Mouse (Mus musculus): ENCODE data around the gene Sfmbt1.
"Not testable (repeated sequence)": the region's sequence is repeated elsewhere in the genome, so short reads cannot be mapped to it uniquely, and the experiment has no call there.

Sfmbt1 gene

DNA sequence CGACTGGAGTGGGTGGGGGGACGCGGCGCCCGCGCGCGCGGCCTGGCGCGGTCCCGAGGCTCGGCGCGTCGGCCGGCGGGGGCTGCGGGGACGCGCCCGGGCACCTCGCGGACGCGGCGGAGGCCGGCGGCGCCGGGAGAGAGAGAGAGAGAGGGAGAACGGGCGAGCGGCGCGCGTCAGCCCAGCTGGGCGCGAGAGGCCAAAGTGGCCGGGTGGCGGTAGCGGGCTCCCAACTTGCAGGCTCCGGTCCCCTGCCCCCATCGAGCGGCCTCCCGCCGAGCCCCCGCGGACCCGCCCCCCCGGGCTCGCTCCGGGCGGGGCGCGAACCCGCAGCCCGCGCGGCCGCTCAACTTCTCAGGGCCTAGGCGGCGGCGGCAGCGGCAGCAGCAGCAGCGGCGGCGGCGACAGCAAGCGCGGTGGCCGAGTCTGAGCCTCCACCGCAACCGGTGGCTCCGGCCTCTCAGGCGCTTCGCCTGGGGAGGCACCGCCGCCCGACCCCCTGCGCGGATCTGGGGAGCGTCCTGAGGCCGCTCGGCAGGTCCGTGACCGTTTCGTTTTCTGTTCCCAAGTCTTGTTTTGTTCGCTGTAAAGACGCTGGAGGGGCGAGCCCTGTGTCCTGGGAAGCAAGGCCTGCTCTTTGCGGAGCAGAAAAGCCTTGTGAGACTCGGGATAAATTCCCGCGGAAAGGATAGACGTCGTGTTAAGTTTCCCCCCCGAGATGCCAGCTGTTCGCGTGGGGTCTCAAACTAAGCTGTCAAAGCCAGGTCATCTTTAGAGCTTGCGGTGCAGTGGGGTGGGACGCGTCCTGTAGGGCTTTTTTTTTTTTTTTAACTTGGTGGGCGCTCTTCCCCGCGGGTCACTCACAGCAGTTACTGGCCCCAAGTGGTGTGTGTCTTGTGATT is 1.7 kb downstream of the Sfmbt1 start:
- peak; percentile 37 for DNase-seq (ENCODE audit: low read depth, low spot score)

DNA sequence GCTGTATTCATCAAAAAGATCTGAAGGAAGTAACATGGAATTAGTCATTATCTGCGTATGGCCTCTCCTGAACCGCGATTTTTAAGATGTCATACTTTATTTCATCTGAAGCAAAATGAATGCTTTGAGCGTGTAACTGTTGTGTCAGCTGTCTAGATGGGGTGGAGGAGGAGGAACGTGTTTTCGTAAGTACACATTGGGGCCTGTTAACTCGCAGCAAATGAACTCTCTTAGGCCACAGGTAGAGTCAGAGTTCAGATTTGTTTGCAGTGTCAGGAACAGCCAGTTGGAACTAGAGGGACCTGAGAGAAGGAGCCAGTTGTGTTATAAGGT is 2.3 kb downstream of the Sfmbt1 start:
- peak; percentile 32 for DNase-seq (ENCODE audit: low read depth, low spot score)

DNA sequence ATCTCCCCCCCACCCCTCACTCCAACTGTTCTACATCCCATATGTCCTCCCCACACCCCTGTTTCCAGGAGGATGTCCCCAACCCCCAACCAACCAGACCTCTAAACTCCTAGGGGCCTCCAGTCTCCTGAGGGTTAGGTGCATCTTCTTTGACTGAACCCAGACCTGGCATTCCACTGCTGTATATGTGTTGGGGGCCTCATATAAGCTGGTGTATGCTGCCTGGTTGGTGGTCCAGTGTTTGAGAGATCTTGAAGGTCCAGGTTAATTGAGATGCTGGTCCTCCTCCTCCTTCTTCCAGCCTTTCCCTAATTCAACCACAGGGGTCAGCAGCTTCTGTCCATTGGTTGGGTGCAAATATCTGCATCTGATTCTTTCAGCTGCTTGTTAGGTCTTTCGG is 4.0 kb downstream of the Sfmbt1 start:
- DNase-seq (ENCODE audit: low read depth, low spot score), result not testable (repeated sequence)

DNA sequence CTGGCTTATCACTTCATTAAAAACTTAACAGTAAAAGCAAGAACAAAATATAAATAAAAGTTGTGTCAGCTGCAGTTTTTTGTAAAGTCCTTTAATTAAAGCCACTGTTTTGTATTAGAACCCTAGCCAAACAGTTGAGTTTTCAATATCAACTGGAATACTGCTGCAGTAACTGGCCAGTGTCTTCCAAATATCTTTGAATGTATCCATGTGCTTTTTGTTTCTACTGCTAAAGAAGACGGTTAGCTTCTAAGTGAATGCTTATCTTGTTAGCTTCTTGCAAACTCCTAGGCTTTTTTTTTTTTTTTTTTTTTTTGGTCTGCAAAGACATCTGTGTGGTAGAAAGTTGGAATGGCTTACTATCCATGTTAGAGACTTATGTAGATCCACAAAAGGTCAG is 4.9 kb downstream of the Sfmbt1 start:
- DNase-seq (ENCODE audit: low read depth, low spot score), result no peak

DNA sequence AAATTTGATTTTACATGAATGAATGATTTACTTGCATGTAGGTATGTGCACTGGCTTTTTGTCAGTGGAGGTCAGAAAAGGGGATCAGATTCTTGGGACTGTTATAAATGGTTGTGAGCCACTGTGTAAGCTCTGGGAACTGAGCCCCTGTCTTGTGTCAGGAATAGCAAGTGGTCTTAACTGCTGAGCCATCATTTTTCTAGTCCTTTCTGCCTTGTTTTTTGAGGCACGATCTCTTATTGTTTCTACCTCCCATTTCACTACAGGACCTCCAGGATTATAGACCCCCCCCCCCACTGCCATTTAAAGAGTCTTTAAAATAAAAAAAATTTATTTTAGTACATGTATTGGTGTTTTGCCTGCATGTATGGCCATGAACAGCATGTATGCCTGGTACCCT is 7.2 kb downstream of the Sfmbt1 start:
- DNase-seq (ENCODE audit: low read depth, low spot score), result no peak

DNA sequence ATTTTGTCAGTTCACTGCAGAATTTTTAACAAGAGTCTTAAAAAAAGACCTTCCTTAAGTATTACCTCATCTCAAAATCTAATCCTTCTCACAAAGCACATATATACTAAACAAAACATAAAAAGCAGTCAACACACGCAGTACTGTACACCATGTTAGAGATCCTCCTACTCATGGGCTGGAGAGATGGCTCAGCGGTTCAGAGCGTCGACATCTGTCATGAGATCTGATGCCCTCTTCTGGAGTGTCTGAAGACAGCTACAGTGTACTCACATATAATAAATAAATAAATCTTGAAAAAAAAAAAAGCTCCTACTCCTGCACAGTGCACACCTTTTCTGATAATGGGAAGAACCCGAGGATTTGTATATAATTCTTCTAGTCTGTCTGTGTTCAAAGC is 7.8 kb downstream of the Sfmbt1 start:
- DNase-seq (ENCODE audit: low read depth, low spot score), result no peak

DNA sequence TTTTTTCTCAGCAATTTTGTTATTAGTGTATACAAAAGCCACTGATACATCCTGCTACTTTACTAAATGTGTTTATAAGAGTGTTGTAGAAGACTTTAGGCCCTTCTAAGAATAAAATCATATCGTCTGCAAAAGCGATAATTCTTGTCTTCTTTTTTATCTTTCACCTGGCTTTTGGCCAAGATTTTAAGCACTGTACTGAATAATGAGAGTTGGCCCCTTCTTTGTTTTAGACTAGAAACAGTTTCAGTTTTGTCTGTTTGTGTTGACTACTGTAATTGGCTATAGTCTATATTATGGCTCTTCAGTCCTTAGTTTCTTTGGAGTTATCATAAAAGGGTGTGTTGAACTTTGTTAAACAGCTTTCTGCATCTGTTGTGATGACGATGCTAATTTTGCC is 17.2 kb downstream of the Sfmbt1 start:
- DNase-seq (ENCODE audit: low read depth, low spot score), result no peak

DNA sequence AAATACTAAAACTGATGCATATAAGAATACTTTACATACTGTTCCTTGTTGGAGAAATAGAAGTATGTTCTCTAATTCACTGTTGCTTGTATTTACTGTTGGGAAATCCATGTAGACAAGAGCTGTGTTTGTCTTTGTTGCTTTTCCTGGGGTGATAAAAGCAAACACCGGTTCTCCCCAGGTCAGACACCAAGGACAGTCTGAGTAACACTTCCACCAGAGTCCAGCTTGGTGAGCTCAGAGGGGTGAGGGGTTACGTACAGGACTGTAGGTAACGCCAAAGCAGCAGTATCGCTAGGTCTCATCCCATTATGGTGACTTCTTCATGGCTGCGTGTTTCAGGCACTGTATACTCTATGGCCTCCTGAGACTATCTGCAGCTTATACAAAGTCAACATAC is 20.0 kb downstream of the Sfmbt1 start:
- no peak for DNase-seq (ENCODE audit: low read depth, low spot score)

DNA sequence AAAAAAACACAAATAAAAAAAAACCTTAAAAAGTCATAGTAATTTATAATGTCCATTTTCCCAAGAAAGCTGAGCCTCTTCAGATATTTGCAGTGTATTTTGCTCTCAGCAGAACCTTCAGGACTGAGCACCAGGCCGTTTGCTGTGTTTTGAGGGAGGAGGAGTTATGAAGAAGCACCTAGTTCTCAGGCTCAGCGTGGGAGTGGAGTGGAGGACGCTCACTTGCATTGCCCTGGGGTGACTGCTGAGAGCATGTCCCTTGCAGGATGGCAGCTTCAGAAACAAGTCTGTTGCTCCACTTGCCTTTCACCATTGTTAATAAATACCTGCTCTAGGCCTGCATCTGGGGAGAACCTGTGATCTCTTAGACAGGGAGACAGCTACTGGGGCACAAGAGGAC is 21.2 kb downstream of the Sfmbt1 start:
- no peak for DNase-seq (ENCODE audit: low read depth, low spot score)

DNA sequence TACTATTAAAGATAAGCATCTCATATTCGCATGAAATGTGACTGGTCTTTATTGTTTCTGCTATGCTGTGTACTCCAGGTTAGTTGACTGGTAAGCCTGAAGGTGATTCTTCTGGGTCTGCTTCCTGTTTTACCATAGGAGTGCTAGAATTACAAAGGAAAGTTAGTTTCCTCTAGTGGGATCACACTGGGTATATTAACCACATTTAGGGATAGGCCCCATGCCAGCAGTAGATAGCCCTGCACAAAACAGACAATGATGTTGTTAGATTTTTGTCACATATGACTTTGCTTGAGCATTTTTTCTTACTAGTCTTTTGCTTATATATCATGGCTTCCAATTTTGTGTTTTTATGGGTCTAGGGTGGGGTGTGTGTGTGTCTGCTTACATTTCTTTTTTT is 21.8 kb downstream of the Sfmbt1 start:
- no peak for DNase-seq (ENCODE audit: low read depth, low spot score)

DNA sequence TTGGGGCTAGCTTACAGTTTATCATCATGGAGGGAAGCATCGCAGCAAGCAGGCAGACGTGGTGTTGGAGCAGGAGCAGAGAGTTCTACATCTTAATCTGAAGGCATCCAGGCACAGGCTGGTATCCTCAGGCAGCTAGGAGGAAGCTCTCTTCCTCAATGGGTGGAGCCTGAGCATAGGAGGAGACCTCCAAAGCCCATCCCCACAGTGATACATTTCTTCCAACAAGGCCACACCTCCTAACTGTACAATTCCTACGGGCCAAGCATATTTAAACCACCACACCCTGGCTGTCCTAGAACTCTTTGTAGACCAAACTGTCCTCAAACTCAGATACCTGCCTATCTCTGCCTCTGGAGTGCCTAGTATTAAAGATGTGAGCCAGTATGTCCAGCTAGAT is 29.2 kb downstream of the Sfmbt1 start:
- no peak for DNase-seq (ENCODE audit: low read depth, low spot score)

DNA sequence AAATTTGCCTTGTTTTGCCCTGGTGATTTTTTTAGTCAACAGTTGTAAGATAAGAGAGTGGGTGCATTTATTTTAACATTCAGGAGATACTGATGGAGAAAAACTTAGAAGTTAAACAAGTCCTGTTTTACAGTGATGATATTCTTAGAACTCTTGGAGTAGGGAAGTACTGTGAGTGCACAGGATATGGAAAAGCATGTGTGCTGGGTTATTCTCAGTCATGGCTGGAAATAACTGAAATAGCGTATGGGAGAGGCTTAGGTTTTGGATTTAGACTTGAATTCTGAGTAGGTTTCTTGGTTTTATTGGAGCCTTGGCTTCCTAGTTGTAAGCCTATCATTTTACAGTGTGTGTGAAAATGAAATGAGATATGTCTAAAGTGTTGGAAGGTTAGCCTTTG is 31.5 kb downstream of the Sfmbt1 start:
- DNase-seq (ENCODE audit: low read depth, low spot score), result no peak

DNA sequence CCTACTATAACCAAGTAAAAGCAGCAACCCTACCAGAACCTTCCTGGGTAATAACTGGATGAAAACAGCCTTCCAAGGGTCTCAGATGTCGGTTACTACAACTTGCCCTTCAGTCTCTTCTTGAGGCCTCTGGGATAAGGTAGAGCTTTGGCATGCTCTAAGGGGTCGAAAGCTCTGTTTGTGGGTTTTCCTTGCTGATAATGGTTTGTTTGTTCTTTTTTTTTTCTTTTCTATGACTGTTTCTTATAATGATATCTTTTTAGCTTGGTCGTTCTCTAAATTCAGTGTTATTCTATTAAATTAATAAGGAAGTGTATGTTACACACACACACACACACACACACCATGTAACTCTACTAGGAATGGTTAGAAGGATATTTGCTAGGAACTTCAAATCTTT is 42.6 kb downstream of the Sfmbt1 start:
- no peak for DNase-seq (ENCODE audit: low read depth, low spot score)

DNA sequence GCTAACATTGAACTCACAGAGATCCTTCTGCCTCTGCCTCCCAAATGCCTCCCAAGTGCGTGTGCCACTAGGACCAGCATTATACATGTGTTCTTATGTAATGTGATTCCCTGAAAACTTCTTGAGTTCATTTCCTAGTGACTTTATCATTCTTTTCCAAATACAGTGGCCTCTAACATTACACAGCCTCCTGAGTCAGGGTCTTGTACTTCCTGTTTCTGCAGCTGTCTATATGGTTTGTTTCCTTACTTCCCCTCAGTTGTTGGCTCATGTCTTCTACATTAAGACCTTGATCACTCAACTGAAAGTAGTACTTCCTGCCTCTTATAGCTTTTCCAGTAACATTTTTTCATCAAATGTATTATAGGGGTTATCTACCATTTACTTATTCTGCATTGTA is 46.6 kb downstream of the Sfmbt1 start:
- DNase-seq (ENCODE audit: low read depth, low spot score), result no peak

DNA sequence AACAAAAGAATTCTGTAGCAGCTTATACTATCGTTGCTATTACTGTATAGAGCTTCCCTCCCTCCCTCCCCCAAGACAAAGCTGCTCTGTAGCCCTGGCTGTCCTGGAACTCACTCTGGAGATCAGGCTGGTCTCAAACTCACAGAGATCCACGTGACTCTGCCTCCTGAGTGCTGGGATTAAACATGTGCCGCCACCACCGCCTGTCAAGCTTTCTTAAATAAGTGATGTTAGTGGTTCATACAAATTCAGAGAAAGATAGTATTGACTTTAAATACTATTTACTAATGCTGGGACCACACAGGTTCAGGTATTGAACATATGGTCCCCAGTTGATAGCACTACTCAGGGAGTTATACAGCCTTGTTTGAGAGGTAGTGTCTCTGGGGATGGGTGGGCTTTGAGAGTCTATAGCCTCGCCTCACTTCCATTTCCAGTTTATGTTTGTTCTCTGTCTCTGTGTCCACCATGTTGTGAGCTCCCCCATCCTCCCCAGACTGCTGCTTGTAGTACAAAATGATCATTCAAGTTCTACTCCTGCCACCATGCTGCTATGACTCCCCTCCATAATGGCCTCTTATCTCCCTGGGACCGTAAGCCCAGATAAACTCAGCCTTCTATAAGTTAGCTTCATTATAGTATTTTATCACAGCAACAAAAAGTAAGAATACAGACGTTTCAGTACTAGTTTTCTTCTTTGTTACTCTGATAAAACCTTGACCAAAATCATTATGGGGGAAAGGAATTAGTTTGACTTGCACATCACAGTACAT is 47.7 kb downstream of the Sfmbt1 start:
- DNase-seq (ENCODE audit: low read depth, low spot score), result no peak

DNA sequence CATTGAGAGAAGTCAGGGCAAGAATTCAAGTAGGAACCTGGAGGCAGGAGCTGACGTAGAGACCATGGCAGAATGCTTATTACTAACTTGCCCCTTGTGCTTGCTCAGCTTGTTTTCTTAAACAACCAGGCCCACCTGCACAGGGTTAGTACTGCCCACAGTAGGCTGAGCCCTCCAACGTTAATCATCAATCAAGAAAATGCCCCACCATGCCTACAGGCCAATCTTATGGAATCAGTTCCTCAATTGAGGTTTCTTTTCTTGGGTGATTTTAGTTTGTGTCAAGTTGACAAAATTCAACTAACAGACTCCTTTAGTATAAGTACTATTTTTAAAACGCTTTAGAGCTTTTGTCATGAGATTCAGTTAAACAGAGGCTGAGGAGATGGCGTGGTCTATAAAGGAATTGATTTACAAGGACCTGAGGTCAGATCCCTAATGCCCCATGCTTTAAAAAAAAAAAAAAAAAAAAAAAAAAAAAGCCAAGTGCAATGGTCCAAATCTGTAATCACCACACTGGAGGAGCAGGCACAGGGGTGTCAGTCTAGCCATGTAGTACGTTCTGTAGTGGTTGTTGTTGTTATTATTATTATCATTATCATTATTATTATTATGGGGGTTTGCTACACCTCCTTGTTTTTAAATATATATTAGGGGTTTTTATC is 48.4 kb downstream of the Sfmbt1 start:
- no peak for DNase-seq (ENCODE audit: low read depth, low spot score)

DNA sequence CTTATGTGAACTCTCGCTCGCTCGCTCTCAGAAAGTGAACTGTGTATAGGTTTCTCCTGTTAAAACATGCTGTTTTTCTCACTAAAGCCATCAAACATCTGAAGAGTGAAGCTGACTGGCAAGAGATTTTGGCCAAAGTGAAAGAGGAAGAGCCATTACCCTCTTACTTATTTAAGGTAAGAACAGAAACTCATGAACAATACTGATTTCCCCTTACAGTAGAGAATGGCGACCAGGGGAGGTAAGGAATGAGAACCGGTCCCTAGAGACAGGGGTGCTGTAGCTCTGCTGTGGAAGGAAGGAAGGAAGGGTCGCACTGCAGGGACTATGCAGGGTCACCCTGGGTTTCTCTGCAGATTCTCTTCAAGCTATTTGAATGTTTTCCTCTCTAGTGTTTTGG is 70.0 kb downstream of the Sfmbt1 start:
- no peak for DNase-seq (ENCODE audit: low read depth, low spot score)

DNA sequence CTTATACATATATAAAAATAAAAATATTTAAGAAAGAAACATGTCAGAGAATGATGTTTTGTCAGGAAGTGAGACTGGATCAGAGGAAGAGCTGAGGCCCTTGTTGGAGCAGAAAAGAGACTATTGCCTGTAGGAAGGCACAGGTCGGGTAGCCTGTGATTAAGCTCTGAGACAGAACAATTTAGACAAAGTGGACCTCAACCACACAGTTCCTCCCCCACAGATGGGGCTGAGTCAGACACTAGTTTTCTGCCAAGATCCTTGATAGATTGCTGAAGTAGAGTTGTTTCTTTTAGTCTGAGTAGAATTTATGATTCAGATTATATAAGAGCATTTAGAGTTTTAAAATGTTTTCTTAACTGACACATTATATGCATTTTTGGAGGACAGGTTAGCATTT is 74.8 kb downstream of the Sfmbt1 start:
- DNase-seq (ENCODE audit: low read depth, low spot score), result peak; percentile 81

DNA sequence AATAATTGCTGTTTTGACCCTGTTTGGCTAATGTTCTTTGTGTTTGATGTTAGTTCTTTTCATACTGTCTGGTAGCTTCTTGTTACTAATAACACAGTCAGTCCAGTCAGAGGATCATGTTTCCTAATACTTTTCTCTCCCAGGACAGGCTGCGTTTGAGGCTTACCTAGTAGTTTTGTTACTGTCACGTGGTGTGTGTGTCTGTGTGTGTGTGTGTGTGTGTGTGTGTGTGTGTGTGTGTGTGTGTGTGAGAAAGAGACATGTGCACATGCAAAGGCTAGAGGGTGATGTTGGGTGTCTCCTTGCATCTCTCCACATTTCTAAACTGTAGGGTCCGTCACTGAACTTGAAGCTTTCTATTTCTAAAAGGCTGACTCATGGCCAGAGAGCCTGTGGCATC is 78.2 kb downstream of the Sfmbt1 start:
- DNase-seq (ENCODE audit: low read depth, low spot score), result no peak

DNA sequence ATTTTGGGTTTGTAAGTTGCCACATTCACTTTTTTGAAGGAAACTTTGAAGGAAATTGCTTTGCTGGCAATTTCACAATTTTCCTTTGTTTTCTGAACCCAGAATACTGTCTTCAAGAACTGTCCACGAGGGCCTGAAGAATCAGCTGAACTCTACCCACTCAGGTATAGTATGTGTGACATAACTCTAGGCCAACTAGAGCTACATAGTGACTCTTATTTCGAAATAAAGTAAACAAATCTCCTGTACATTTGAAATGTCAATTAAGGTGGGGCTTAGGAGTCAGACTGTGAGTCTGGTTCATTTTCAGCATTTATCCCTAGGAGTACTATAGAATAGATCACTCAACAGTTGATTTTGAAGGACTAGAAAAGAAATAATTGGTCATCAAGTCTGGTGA is 87.1 kb downstream of the Sfmbt1 start:
- DNase-seq (ENCODE audit: low read depth, low spot score), result no peak

DNA sequence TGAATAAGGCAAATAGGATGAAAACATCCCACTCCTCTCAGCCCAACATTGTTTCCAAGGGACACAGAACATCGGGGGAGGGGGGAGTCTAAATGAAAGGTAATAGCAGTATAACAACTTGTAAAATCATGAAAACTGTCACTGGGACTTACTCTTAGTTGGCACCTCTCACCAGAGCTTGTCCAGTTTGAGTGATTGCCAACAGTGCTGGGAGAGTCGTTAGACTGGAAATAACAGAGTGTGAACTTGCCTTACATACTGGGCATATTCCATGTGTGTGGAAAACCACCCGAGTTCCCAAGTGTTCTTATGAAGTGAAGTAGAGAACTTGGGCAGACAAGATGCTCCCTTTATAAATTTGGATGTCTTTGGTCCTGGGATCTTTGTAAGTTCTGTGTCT is 106.5 kb downstream of the Sfmbt1 start:
- no peak for DNase-seq (ENCODE audit: low read depth, low spot score)

DNA sequence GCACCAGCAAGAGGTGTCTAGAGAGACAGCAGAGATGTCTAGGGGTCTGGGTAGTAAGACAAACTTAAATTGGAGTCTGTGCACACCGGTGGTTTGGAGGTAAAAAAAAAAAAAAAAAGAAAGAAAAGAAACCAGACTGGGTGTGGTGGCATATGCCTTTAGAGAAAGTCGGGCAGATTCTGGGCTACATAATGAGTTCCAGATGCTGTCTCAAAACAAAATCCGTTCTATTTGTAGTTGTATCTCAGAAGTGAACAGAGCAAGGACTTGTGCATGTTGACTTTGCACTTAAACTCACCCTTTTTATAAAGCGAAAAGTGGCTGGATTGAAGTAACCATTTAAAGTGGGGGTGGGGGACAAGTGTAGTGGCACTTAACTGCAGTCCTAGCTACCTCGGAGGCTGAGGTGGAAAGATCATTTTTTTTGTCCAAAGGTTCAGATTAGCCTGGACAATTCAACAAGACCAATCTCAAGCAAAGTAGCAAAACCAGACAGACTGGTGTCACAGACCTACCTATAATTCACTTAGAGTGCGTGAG is 109.9 kb downstream of the Sfmbt1 start:
- DNase-seq (ENCODE audit: low read depth, low spot score), result peak; percentile 65
